Mouse (Mus musculus): ENCODE results near the gene Tmem141. TPM values are rescaled to one million over a fixed set of nuclear protein-coding genes. Genes with fewer than 3 reads are reported as not detected.
A peak's percentile ranks its signal among the peaks of the same experiment; 100 is the strongest.

Tmem141 gene
- polyA plus RNA-seq (2015; fragmentation: Nextera tagmentation; extraction: Ambion mirVana) = 54.6 and 66.8 TPM in 2 replicates

DNA sequence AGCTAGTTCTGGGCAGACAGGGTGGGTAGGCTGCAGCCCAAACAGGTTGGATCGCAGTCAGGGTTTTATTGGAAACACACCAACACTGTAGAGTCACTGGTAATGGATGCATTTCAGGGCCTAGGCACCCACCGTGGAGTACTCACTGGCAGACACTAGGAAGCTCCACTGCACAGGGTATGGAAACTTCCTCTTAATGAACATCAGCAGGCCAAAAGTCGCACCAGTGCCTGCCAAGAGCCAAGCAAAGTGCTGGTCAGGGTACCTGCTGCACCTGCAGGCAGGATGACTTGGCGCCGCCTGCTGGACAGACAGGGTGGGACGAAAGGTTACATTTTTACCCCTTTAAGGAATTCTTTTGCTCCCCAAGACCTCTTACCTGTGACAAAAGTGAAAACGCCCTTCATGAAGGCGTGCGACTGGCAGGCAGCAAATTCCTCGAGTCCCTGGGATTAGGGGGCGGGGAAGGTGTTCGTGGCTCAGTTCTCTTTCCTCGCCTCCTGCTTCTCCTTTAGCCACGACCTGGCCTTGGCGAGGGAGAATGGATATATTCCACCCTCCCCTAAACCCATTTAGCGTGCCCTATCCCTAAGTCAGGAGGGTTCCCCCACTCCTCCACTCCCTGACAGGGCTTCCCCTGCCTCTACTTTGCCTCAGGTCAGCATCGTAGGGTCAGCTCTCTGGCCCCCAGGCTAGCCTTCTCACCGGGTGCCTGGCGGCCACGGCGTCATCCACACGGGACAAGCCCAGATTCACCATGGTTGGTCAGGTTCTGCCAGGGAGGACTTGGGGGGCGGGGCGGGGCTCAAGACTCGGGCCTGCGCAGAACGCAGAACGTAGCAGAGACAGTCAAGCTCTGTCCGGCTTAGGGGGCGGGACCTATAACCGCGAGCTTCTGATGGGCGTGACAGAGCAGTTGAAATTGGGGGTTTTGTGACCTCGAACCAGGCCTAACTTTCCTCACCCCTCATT, at the start of gene Tmem141:
Tmem141 (minus strand) TSS at position 777 of the 972 bp plus-strand sequence.
- Histone ChIP-seq H3K27me3 (replicated peaks; ENCODE audit: control insufficient read depth, insufficient read depth, low read length) (peaks cover 8% of the 10 kb centered on the region), H3K4me1 (ENCODE audit: control insufficient read depth, insufficient read depth, low read depth, low read length) (peaks cover 10% of the 10 kb centered on the region), H3K4me3 (ENCODE audit: low read length) (peak within 1 kb of the TSS; percentile 63), H3K4me2 (ENCODE audit: low read length) (peak within 1 kb of the TSS; percentile 89), H3K36me3 (ENCODE audit: control insufficient read depth, insufficient read depth, low read length) (no peaks in the 10 kb centered on the region), H3K9ac (ENCODE audit: low read depth, low read length) (peak within 1 kb of the TSS; percentile 78), H3K27ac (ENCODE audit: low read depth, low read length) (peak within 1 kb of the TSS; percentile 74), H3K9me3 (ENCODE audit: control insufficient read depth, low read length) (no peaks in the 10 kb centered on the region)
- ATAC-seq = peak; percentile 95
- WGBS = 6% methylated on average over 34 of the region's 34 CpGs

DNA sequence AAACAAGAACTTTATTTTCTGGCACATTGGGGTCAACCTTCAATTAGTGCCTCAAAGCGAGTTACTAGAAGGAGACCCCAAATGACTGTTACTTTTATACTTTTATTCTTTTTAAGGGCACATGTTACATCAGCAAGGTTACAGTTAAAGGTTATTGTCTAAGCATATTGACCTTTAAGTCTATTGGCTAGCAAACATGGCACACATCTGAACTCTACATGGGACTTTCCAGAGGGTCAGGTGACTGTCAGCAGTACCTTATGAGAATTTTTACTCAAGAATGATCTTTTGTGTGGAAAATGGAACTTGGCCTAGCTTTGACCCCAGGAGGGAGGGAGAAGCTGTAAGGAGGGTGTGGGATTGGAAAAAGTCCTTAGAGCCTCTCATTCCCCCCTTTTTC, 44.7 kb upstream of the Tmem141 start:
- no peaks in the 10 kb centered on the region for H3K27me3 ChIP-seq (replicated peaks; ENCODE audit: control insufficient read depth, insufficient read depth, low read length)
- no peak overlapping the region for H3K4me3 ChIP-seq (ENCODE audit: low read length)
- H3K36me3 ChIP-seq (ENCODE audit: control insufficient read depth, insufficient read depth, low read length) = no peaks in the 10 kb centered on the region
- no peak overlapping the region for H3K4me2 ChIP-seq (ENCODE audit: low read length)
- no peaks in the 10 kb centered on the region for H3K9me3 ChIP-seq (ENCODE audit: control insufficient read depth, low read length)
- WGBS = 81% methylated on average over 1 of the region's 1 CpGs
- no peak overlapping the region for H3K27ac ChIP-seq (ENCODE audit: low read depth, low read length)
- no peak overlapping the region for H3K9ac ChIP-seq (ENCODE audit: low read depth, low read length)
- ATAC-seq = no peak
- H3K4me1 ChIP-seq (ENCODE audit: control insufficient read depth, insufficient read depth, low read depth, low read length) = no peaks in the 10 kb centered on the region

DNA sequence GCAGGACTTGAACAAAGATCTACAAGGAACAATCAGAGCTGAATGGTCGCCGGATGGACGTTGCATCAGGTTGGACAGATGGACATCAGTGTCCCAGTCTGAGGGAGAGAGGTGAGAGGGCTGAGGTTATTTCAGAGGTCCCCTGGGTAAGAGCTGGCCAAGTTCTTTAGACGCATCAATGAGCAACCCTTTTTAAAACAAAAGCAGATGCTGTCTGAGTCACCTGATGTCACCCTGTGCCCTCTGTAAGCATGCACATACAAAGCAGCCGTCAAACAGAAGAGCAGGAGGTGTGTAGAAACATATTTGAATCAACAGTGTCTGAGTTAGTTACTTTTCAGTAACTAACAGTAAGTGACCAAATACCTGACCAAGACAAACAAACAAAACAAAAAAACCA, 42.3 kb upstream of the Tmem141 start:
- H3K36me3 ChIP-seq (ENCODE audit: control insufficient read depth, insufficient read depth, low read length) = no peaks in the 10 kb centered on the region
- no peaks in the 10 kb centered on the region for H3K27me3 ChIP-seq (replicated peaks; ENCODE audit: control insufficient read depth, insufficient read depth, low read length)
- H3K9ac ChIP-seq (ENCODE audit: low read depth, low read length) = no peak overlapping the region
- no peak overlapping the region for H3K4me3 ChIP-seq (ENCODE audit: low read length)
- no peak for ATAC-seq
- H3K27ac ChIP-seq (ENCODE audit: low read depth, low read length) = no peak overlapping the region
- H3K9me3 ChIP-seq (ENCODE audit: control insufficient read depth, low read length) = no peaks in the 10 kb centered on the region
- no peak overlapping the region for H3K4me2 ChIP-seq (ENCODE audit: low read length)
- WGBS = 72% methylated on average over 5 of the region's 5 CpGs
- no peaks in the 10 kb centered on the region for H3K4me1 ChIP-seq (ENCODE audit: control insufficient read depth, insufficient read depth, low read depth, low read length)

DNA sequence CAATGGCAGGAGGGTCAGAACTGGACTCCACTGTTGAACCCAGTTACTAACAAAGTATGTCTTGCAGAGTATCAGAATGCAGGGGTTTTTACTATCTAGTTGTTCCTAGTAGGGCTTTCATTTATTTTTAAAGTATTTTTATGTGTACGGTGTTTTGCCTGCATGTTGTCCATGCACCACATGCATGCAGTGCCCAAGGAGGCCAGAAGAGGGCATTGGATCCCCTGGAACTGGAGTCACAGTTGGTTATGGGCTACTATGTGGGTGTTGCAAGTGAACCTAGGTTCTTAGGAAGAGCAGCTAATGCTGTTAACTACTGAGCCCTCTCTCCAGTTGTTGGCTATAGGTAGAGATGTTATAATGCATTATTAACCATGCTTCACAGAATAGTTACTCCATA, 41.7 kb upstream of the Tmem141 start:
- no peak overlapping the region for H3K27ac ChIP-seq (ENCODE audit: low read depth, low read length)
- no peaks in the 10 kb centered on the region for H3K36me3 ChIP-seq (ENCODE audit: control insufficient read depth, insufficient read depth, low read length)
- H3K4me2 ChIP-seq (ENCODE audit: low read length) = no peak overlapping the region
- no peaks in the 10 kb centered on the region for H3K9me3 ChIP-seq (ENCODE audit: control insufficient read depth, low read length)
- H3K4me3 ChIP-seq (ENCODE audit: low read length) = no peak overlapping the region
- no peaks in the 10 kb centered on the region for H3K4me1 ChIP-seq (ENCODE audit: control insufficient read depth, insufficient read depth, low read depth, low read length)
- no peaks in the 10 kb centered on the region for H3K27me3 ChIP-seq (replicated peaks; ENCODE audit: control insufficient read depth, insufficient read depth, low read length)
- WGBS = 57% methylated on average over 1 of the region's 1 CpGs
- H3K9ac ChIP-seq (ENCODE audit: low read depth, low read length) = no peak overlapping the region
- ATAC-seq = no peak

DNA sequence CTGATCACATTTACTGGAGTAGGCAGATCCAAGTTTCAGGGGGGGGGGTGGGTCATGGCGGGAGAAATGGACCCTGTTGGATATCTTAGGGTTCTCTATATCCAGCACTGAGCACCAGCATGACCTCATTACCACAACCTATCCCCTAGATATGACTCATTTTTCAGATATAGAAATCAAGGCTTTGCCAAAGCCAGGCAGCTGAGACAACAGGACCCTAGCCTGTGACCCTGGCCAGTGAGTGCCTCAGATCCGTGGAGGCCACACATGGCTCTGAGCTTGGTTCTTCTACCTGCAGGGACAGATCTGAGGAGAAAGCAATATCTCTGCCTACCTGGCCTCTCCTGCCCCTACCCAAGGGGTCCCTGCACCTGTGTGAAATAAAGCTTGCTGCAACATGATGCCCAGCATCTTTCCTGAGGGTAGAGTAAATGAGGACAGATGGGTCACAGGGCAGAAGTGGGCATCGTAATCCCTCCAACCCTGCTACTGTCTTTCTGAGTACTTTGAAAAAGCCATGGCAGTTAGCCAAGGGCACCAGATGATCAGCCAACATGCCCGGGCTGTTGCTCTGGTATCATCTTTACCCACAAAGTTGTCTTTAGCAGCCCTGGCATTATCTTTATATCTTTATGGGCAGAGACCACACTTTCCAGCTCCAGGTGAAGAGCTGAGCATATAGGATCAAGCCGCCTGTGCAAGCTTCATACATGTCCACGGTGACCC, 39.6 kb upstream of the Tmem141 start:
- Histone ChIP-seq H3K27ac (ENCODE audit: low read depth, low read length) (no peak overlapping the region), H3K9ac (ENCODE audit: low read depth, low read length) (no peak overlapping the region), H3K4me1 (ENCODE audit: control insufficient read depth, insufficient read depth, low read depth, low read length) (no peaks in the 10 kb centered on the region), H3K9me3 (ENCODE audit: control insufficient read depth, low read length) (no peaks in the 10 kb centered on the region), H3K36me3 (ENCODE audit: control insufficient read depth, insufficient read depth, low read length) (no peaks in the 10 kb centered on the region), H3K27me3 (replicated peaks; ENCODE audit: control insufficient read depth, insufficient read depth, low read length) (no peaks in the 10 kb centered on the region), H3K4me3 (ENCODE audit: low read length) (no peak overlapping the region), H3K4me2 (ENCODE audit: low read length) (no peak overlapping the region)
- ATAC-seq = no peak
- 88% methylated on average over 6 of the region's 6 CpGs for WGBS

DNA sequence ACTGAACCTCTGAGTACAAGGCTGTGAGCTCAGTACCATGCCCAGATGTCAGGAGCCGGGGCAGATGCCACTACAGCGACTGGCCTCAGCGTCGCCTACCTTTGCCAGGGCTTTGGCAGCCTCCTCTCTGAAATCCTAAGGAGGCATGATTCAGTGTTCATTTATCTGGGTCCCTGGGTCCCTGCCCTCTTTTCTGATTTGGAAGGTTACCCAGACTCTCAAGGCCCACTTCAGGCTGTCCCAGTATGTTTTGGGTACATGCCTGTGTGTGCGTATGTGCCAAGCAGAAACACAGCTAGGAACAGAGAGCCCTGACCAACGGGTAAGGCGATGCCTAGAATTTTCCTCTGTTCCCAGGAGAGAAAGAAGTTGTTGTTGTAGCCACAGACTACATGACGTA, 38.5 kb upstream of the Tmem141 start:
- H3K27me3 ChIP-seq (replicated peaks; ENCODE audit: control insufficient read depth, insufficient read depth, low read length) = no peaks in the 10 kb centered on the region
- no peak overlapping the region for H3K4me2 ChIP-seq (ENCODE audit: low read length)
- H3K4me1 ChIP-seq (ENCODE audit: control insufficient read depth, insufficient read depth, low read depth, low read length) = no peaks in the 10 kb centered on the region
- WGBS = 86% methylated on average over 8 of the region's 8 CpGs
- H3K4me3 ChIP-seq (ENCODE audit: low read length) = no peak overlapping the region
- ATAC-seq = no peak
- H3K9me3 ChIP-seq (ENCODE audit: control insufficient read depth, low read length) = no peaks in the 10 kb centered on the region
- no peak overlapping the region for H3K9ac ChIP-seq (ENCODE audit: low read depth, low read length)
- H3K36me3 ChIP-seq (ENCODE audit: control insufficient read depth, insufficient read depth, low read length) = no peaks in the 10 kb centered on the region
- H3K27ac ChIP-seq (ENCODE audit: low read depth, low read length) = no peak overlapping the region

DNA sequence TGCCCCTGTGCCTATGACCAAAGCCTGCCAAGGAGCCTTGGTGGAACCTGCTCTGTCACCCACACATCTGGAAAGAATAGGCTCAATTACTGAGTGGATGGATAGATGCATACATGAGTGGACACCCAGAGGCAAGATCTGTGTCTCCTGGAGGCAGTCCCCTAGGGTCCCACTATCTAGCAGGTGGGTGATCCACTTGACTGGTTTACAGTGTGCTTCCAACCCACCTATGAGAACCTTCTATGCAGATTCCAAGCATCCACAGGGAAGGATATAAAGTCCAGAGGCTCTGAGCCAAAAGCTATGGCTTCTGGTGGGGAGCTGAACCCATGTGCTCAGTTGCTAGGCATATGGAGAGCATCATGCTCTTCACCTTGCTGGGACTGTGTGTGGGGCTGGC, 35.8 kb upstream of the Tmem141 start, which contains the start of gene Lcn5:
Lcn5 (plus strand) TSS at position 301 of the 400 bp plus-strand sequence.
- no peak within 1 kb of the TSS for H3K4me3 ChIP-seq (ENCODE audit: low read length)
- no peak within 1 kb of the TSS for H3K9ac ChIP-seq (ENCODE audit: low read depth, low read length)
- H3K27ac ChIP-seq (ENCODE audit: low read depth, low read length) = no peak within 1 kb of the TSS
- no peak within 1 kb of the TSS for H3K4me2 ChIP-seq (ENCODE audit: low read length)
- no peaks in the 10 kb centered on the region for H3K36me3 ChIP-seq (ENCODE audit: control insufficient read depth, insufficient read depth, low read length)
- no peaks in the 10 kb centered on the region for H3K9me3 ChIP-seq (ENCODE audit: control insufficient read depth, low read length)
- no peaks in the 10 kb centered on the region for H3K4me1 ChIP-seq (ENCODE audit: control insufficient read depth, insufficient read depth, low read depth, low read length)
- H3K27me3 ChIP-seq (replicated peaks; ENCODE audit: control insufficient read depth, insufficient read depth, low read length) = no peaks in the 10 kb centered on the region
- ATAC-seq = no peak

DNA sequence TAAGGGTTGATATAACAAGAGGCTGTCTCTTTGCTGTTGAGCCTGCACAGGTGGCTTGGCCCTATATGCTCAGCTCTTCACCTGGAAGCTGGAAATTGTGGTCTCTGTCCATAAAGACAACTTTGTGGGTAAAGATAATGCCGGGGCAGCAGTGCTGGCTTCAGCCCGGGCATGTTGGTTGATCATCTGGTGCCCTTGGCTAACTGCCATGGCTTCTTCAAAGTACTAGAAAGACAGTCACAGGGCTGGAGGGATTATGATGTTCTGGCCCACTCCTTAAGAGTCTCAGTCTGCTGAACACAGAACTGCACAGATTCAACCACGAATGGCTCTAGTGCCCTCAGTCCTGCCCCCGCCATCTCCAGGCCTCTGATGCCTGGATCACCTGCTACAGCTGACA, 35.4 kb upstream of the Tmem141 start:
- Histone ChIP-seq H3K9me3 (ENCODE audit: control insufficient read depth, low read length) (no peaks in the 10 kb centered on the region), H3K4me3 (ENCODE audit: low read length) (no peak overlapping the region), H3K27me3 (replicated peaks; ENCODE audit: control insufficient read depth, insufficient read depth, low read length) (no peaks in the 10 kb centered on the region), H3K9ac (ENCODE audit: low read depth, low read length) (no peak overlapping the region), H3K4me2 (ENCODE audit: low read length) (no peak overlapping the region), H3K36me3 (ENCODE audit: control insufficient read depth, insufficient read depth, low read length) (no peaks in the 10 kb centered on the region), H3K4me1 (ENCODE audit: control insufficient read depth, insufficient read depth, low read depth, low read length) (no peaks in the 10 kb centered on the region), H3K27ac (ENCODE audit: low read depth, low read length) (no peak overlapping the region)
- ATAC-seq = no peak
- WGBS = 77% methylated on average over 4 of the region's 4 CpGs

DNA sequence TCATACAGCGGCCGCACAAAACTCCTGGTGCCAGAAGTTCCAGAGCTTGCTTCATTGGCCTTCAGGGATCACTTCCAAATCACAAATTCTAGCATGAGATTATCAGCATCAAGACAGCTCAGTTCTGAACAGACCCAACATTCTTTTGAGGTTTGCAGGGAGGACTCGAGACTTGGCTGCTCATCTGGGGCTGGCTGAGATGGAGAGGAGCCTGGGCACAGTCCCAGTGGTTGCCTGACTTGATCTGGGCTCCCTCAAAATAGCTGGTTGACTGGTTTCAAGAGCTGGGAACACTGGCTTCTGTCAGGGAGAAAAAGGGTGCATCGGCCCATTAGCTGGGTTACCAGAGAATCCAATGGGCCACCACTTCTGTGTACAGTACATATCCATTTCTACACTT, 34.9 kb upstream of the Tmem141 start:
- Histone ChIP-seq H3K9me3 (ENCODE audit: control insufficient read depth, low read length) (no peaks in the 10 kb centered on the region), H3K4me2 (ENCODE audit: low read length) (no peak overlapping the region), H3K36me3 (ENCODE audit: control insufficient read depth, insufficient read depth, low read length) (no peaks in the 10 kb centered on the region), H3K27ac (ENCODE audit: low read depth, low read length) (no peak overlapping the region), H3K9ac (ENCODE audit: low read depth, low read length) (no peak overlapping the region), H3K4me1 (ENCODE audit: control insufficient read depth, insufficient read depth, low read depth, low read length) (no peaks in the 10 kb centered on the region), H3K4me3 (ENCODE audit: low read length) (no peak overlapping the region), H3K27me3 (replicated peaks; ENCODE audit: control insufficient read depth, insufficient read depth, low read length) (no peaks in the 10 kb centered on the region)
- WGBS = 83% methylated on average over 4 of the region's 4 CpGs
- ATAC-seq = no peak
